17 mouse cellular contexts compared by ENCODE assay signal in the genomic region with DNA sequence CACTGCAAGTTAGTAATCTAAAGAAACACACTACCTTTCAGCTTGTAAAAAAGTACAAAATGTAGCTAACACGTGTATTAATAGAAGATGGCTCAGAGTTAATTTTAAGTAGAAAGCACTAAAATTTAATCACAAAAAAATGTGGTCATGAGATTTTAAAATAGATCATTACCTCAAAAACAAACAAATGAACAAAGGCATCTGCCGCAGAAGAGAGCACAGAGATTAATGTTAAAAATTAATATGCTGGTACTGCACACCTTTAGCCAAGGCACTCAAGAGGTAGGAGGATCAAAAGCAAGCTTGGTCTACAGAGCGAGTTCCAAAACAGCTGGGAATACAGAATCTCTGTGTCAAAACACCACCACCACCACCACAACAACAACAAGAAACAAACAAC. TPM values are rescaled to one million over a fixed set of nuclear protein-coding genes. Genes with fewer than 3 reads are reported as not detected.
"Had no signal": no experiment of that assay in that cellular context is flagged by ENCODE, and none has a peak within 500 bp of the region (broad histone marks: within the 10 kb centered on the region; RNA-seq: fewer than 3 reads in every experiment).

No protein-coding gene starts in this region.

- ATAC-seq: lung, postnatal 0 days; midbrain, embryonic 13.5 days; midbrain, embryonic 15.5 days had no signal

- H3K9ac ChIP-seq: lung, embryonic 15.5 days; midbrain, embryonic 13.5 days; midbrain, embryonic 15.5 days; neural tube, embryonic 12.5 days; stomach, embryonic 15.5 days had no signal

- H3K27me3 ChIP-seq: lung, embryonic 15.5 days; megakaryocyte, embryonic 14.5 days; midbrain, embryonic 13.5 days; midbrain, embryonic 15.5 days; neural tube, embryonic 12.5 days; stomach, embryonic 15.5 days had no signal

- DNase-seq: lung, adult 2 months; lung, postnatal 14 days; lung, postnatal 36 days; right cerebral cortex, postnatal 14 days; thymus, adult 2 months; thymus, postnatal 25 days; thymus, postnatal 4 days had no signal

- H3K4me1 ChIP-seq: lung, embryonic 15.5 days; midbrain, embryonic 13.5 days; midbrain, embryonic 15.5 days; neural tube, embryonic 12.5 days; stomach, embryonic 15.5 days had no signal

- H3K4me3 ChIP-seq: lung, embryonic 15.5 days; midbrain, embryonic 13.5 days; midbrain, embryonic 15.5 days; neural tube, embryonic 12.5 days; stomach, embryonic 15.5 days had no signal

- H3K9me3 ChIP-seq: lung, embryonic 15.5 days; megakaryocyte, embryonic 14.5 days; midbrain, embryonic 13.5 days; midbrain, embryonic 15.5 days; neural tube, embryonic 12.5 days; stomach, embryonic 15.5 days had no signal

- H3K27ac ChIP-seq: lung, embryonic 15.5 days; macrophage; midbrain, embryonic 13.5 days; midbrain, embryonic 15.5 days; neural tube, embryonic 12.5 days; stomach, embryonic 15.5 days; stomach, postnatal 0 days had no signal

- H3K4me2 ChIP-seq: lung, embryonic 15.5 days; midbrain, embryonic 11.5 days; midbrain, embryonic 13.5 days; midbrain, embryonic 15.5 days; neural tube, embryonic 12.5 days; stomach, embryonic 15.5 days had no signal

RNA-seq across cellular contexts. Expression of gene Ctxn1, which starts 55.8 kb away (rescaled TPM):
- polyA plus RNA-seq: macrophage had no signal
